Mouse (Mus musculus) heart, embryonic 10.5 days (tissue): ENCODE results near the gene Cd109. TPM values are rescaled to one million over a fixed set of nuclear protein-coding genes. Genes with fewer than 3 reads are reported as not detected.

Source experiments
- DNase-seq: peaks from one replicate; pipeline ENCODE4 v3.0.0-alpha.2; 2017; ENCODE audit warnings: low spot score
- H3K27ac ChIP-seq: fragments of 300-500 bp; sonication (generic); 2 replicates; pipeline ENCODE4 v1.5.1; 2016; ENCODE audit warnings: mild to moderate bottlenecking
- H3K27me3 ChIP-seq: fragments of 300-500 bp; sonication (generic); 2 replicates; pipeline ENCODE4 v1.6.1; 2016; ENCODE audit warnings: mild to moderate bottlenecking; ENCODE audit not compliant: poor library complexity, insufficient read depth, severe bottlenecking
- H3K36me3 ChIP-seq: fragments of 300-500 bp; sonication (generic); 2 replicates; pipeline ENCODE4 v1.6.1; 2016; ENCODE audit warnings: mild to moderate bottlenecking, moderate library complexity
- H3K4me1 ChIP-seq: fragments of 300-500 bp; sonication (generic); 2 replicates; pipeline ENCODE4 v1.6.1; 2016; ENCODE audit warnings: mild to moderate bottlenecking
- H3K4me3 ChIP-seq: fragments of 300-500 bp; sonication (generic); 2 replicates; pipeline ENCODE4 v1.5.1; 2016; ENCODE audit warnings: mild to moderate bottlenecking, moderate library complexity
- H3K9me3 ChIP-seq: fragments of 300-500 bp; sonication (generic); 2 replicates; pipeline ENCODE4 v1.6.1; 2016; ENCODE audit warnings: mild to moderate bottlenecking, moderate library complexity
- WGBS: fragments of 180-500 bp; shearing (Covaris S2); methylation state at CpG from one replicate; pipeline ENCODE4 v1.1.7; 2016; 5-methylcytosine and 5-hydroxymethylcytosine counted together
- polyA plus RNA-seq: library from polyadenylated mRNA; unstranded; fragments of >200 nt; fragmentation: Nextera tagmentation; extraction: Ambion mirVana; gene quantifications from 2 replicates; pipeline ENCODE4 v1.2.1, GENCODE M21; 2016

Cd109 gene
- polyA plus RNA-seq = 1.1 and 1.3 TPM in 2 replicates

DNA sequence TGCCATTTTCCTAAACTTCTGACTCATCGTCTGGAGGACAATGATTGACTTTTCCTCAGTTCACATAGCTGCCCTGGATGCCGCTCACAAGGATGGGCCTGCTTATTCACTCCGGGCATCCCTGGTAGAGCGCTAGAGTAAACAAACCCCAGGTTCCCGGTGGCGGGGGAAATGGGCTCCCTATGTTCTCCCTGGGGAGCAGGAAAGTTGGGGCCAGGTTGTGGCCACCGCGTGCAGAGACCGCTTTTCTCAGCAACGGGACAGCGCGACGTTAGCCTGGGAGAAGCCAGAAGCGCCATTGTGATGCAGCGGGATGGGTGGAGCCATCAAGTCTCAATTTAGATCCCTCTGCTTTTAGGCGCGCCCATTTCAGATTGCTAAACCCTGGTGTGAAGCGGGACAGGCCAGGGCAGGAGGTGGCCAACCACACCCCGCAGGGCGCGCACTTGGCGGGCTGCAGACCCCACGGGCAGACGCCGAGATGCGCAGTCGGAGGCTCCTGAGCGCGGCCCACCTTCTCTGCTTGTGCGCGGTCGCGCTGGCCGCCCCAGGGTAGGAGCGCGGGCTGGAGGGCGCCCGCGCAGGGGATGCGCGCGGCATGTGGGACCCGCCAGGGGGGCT lies at the start of gene Cd109:
Gene Cd109, plus strand, starts transcription at position 146 of the 621 bp plus-strand sequence.
- peak within 1 kb of the TSS; percentile 84 for H3K27ac ChIP-seq
- no peaks in the 10 kb centered on the region for H3K9me3 ChIP-seq
- peak; percentile 79 for DNase-seq
- under 1% methylated on average over 43 of the region's 43 CpGs for WGBS
- H3K4me3 ChIP-seq = peak within 1 kb of the TSS; percentile 70
- no peaks in the 10 kb centered on the region for H3K4me1 ChIP-seq
- H3K27me3 ChIP-seq = peaks cover 16% of the 10 kb centered on the region
- H3K36me3 ChIP-seq = no peaks in the 10 kb centered on the region

DNA sequence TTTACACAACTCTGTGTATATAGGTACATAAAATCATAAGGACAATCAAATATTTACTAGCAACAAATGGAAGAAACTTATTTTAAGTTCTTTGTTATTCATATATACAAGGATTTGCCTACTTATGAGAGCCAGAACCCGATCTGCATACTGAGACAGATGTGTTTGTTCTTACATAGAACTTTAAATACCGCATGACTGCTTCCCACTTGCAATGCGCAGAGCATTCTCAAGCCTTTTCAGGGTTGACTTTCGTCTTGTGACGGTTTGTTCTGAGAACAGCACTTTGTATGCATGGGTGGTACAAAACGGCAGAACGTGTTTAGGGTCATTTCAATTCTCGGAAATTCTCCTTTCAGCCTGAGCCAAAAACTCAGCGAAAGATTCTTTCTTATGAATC lies 45.4 kb upstream of the Cd109 start:
- H3K4me1 ChIP-seq = no peaks in the 10 kb centered on the region
- H3K9me3 ChIP-seq = no peaks in the 10 kb centered on the region
- H3K36me3 ChIP-seq = peaks cover 11% of the 10 kb centered on the region
- no peak for DNase-seq
- H3K4me3 ChIP-seq = no peak overlapping the region
- H3K27ac ChIP-seq = no peak overlapping the region
- WGBS = 93% methylated on average over 9 of the region's 9 CpGs
- no peaks in the 10 kb centered on the region for H3K27me3 ChIP-seq

DNA sequence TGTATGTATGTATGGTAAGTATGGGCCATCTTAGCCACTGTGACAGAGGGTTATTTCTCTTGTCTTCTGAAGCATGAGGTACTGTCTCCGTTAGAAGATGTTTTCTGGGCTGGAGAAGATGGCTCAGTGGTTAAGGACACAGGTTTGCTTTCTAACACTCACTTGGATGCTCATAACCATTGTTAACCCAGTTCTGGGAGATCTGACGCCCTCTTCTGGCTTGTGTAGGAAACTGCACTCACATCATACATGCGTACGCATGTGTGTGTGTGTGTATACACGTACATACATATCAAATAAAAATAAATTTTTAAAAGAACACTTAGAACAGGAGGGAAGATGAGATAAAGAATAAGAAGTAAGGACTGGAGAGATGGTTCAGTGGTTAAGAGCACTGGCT lies 38.9 kb upstream of the Cd109 start:
- Histone ChIP-seq H3K9me3 (no peaks in the 10 kb centered on the region), H3K36me3 (peaks cover 19% of the 10 kb centered on the region), H3K27ac (no peak overlapping the region), H3K4me1 (0 out of 2 replicates have a peak, but pooled peaks cover 3% of the 10 kb centered on the region), H3K27me3 (no peaks in the 10 kb centered on the region), H3K4me3 (no peak overlapping the region)
- no peak for DNase-seq
- WGBS = 88% methylated on average over 5 of the region's 5 CpGs

DNA sequence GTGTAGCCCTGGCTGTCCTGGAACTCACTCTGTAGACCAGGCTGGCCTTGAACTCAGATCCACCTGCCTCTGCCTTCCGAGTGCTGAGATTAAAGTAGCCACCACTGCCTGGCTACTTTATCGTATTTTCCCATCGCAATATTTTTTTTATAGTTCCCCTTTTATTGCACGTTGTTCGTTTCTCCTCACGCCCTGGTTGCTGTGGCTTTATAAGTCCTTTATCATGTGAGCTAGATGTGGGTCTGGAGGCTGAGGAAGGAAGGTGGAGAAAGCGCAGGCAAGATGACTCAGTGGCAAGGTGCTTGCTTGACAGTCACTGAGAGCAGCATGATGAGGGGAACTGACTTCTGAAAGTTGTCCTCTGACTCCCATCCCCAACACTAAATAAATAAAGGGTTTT lies 36.5 kb upstream of the Cd109 start:
- Histone ChIP-seq H3K4me3 (no peak overlapping the region), H3K9me3 (no peaks in the 10 kb centered on the region), H3K36me3 (peaks cover 19% of the 10 kb centered on the region), H3K27me3 (no peaks in the 10 kb centered on the region), H3K27ac (no peak overlapping the region), H3K4me1 (0 out of 2 replicates have a peak, but pooled peaks cover 3% of the 10 kb centered on the region)
- WGBS = 92% methylated on average over 7 of the region's 7 CpGs
- DNase-seq = no peak

DNA sequence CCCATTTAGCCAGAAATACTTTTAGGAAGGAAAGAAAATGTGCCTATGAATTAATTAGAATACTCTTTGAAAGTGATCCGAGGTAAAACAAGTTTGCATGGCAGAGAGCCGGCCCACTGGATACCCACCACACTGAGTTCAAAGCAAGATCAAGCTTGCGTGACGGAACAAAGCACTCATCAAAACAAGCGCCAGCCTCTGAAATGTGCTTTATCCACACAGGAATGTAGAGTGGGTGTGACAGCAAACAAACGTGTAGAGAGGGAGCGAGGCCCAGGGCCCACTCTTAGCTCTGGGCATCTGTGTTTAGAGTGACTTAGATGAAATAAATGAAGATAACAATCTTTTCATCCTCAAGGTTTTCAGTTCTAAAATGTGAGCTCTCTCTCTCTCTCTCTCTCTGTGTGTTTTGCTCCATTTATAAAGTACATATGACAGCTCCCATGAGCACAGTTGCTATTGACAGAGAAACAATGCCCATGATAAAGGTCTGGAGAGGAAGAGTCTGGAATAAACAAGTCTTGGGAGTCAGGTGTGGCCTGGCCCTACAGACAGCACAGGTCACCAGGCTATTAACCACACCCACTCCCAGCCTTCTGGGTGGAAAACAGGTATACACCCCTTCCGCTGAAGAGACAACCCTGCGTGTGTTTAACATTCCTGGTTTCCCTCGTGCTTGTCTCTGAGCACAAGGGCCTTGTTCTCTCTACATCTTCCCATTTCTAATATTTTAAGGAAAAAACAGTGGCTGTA lies 35.5 kb upstream of the Cd109 start:
- no peak for DNase-seq
- 59% methylated on average over 10 of the region's 10 CpGs for WGBS
- Histone ChIP-seq H3K9me3 (no peaks in the 10 kb centered on the region), H3K36me3 (peaks cover 16% of the 10 kb centered on the region), H3K27me3 (no peaks in the 10 kb centered on the region), H3K4me3 (no peak overlapping the region), H3K27ac (no peak overlapping the region), H3K4me1 (0 out of 2 replicates have a peak, but pooled peaks cover 3% of the 10 kb centered on the region)

DNA sequence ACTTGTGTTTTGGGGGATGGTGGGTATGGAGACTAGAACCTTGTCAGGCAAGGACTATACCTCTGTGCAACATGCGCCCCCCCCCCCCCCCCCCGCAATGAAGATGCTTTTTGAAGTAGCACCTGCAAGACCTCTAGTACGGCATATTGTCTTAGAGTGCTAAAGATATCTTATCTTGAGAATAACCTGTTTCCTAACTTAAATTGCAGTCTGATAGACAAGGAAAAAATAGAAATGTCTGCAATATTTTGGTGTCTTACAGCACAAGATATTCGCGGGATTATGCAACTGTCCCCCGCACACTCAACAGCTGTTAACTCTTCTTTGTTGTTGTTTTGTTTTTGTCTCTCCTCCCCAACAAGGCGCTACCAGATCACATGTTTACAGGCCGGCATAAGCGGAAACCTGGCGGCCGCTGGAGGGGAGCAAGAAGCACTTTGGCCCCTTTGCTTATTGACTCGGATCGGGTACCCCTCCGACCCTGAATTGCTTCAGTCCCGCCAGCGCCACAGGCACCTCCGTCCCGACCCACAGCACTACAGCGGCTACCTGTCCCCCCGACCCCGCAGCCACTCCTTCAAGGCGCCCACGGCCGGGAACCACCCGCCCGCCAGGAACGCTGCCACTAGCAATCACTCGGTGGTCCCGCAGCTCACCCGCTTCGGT lies 28.0 kb upstream of the Cd109 start:
- DNase-seq = no peak
- Histone ChIP-seq H3K36me3 (no peaks in the 10 kb centered on the region), H3K4me3 (peak overlapping the region; percentile 96), H3K9me3 (no peaks in the 10 kb centered on the region), H3K4me1 (peaks cover 9% of the 10 kb centered on the region; the same call in 1 of the 2 replicates), H3K27ac (peak overlapping the region; percentile 91), H3K27me3 (no peaks in the 10 kb centered on the region)
- WGBS = 2% methylated on average over 31 of the region's 31 CpGs

DNA sequence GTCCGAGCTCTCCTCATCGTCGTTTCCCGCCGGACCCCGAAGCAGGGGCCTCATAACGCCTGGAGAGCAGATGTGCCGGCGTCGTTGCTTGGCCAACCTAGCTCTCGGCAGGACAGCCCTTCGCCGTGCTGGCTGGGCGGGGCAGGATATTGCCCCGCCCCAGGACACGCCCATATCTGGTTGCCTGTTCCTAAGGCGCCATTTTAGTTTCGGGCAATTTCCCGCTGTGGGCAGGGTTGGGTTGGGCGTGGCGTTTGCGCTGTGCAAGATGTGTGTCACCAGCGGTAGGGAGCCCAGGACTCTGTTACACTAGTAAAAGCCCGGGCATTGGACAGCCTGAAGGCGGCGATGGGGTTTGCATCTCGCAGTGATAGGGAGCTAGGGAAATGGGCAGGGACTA lies 27.4 kb upstream of the Cd109 start, which contains the start of gene Slc17a5:
Gene Slc17a5, minus strand, starts transcription at position 128 of the 400 bp plus-strand sequence.
- under 1% methylated on average over 27 of the region's 27 CpGs for WGBS
- Histone ChIP-seq H3K4me1 (peaks cover 9% of the 10 kb centered on the region; the same call in 1 of the 2 replicates), H3K4me3 (peak within 1 kb of the TSS; percentile 96), H3K27ac (peak within 1 kb of the TSS; percentile 91), H3K9me3 (no peaks in the 10 kb centered on the region), H3K36me3 (no peaks in the 10 kb centered on the region), H3K27me3 (no peaks in the 10 kb centered on the region)
- DNase-seq = peak; percentile 98

DNA sequence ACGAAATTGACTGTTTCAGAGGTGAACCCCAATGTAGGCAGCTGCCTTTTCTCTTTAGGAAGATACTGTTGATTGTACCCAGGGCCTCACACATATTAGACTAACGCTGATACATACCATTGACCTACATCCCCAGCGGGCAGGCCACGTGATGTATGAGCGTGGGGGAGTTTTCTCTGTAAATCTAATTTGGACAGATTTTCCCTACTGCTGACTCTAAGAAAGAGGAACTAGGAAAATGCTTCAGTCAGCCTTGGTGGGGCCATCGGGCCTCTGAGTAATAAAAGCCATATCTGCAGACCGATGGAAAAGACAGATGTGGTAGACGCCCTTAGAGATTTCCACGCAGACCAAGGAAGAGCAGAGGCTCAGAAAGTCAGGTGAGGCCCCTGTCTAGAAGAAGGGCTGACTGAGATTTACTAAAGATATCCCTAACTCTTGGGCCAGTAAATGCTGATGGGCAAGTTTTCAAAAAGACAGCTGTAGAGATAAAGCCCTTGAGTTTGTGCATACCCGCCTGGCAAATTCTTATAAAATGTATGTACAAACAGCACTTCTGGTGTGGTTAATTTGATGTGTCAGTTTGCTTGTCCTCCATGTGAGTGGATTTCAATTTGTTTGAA lies 26.8 kb upstream of the Cd109 start:
- H3K27me3 ChIP-seq = no peaks in the 10 kb centered on the region
- peak overlapping the region; percentile 96 for H3K4me3 ChIP-seq
- no peaks in the 10 kb centered on the region for H3K36me3 ChIP-seq
- no peak for DNase-seq
- H3K9me3 ChIP-seq = no peaks in the 10 kb centered on the region
- H3K4me1 ChIP-seq = peaks cover 9% of the 10 kb centered on the region; the same call in 1 of the 2 replicates
- peak overlapping the region; percentile 91 for H3K27ac ChIP-seq
- 77% methylated on average over 10 of the region's 10 CpGs for WGBS

DNA sequence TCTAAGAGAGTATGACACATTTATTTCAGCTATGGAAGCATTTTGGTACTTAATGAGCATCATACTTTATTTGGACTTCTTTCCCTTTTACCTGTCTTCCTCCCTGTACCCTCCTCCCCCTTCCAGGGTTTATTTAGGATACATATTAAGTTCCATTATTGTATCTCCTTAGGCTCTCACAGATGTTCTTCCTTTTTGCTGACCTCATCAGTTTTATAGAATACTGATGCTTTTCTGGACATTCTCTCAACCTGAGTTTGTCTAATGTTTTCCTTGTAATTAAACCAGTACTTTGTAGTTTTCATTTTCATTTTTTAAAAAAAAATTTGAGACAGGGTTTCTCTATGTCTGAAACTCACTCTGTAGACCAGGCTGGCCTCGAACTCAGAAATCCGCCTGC lies 24.9 kb upstream of the Cd109 start:
- Histone ChIP-seq H3K36me3 (no peaks in the 10 kb centered on the region), H3K27ac (no peak overlapping the region), H3K4me1 (peaks cover 9% of the 10 kb centered on the region; the same call in 1 of the 2 replicates), H3K4me3 (no peak overlapping the region), H3K27me3 (no peaks in the 10 kb centered on the region), H3K9me3 (no peaks in the 10 kb centered on the region)
- 91% methylated on average over 2 of the region's 2 CpGs for WGBS
- DNase-seq = no peak

DNA sequence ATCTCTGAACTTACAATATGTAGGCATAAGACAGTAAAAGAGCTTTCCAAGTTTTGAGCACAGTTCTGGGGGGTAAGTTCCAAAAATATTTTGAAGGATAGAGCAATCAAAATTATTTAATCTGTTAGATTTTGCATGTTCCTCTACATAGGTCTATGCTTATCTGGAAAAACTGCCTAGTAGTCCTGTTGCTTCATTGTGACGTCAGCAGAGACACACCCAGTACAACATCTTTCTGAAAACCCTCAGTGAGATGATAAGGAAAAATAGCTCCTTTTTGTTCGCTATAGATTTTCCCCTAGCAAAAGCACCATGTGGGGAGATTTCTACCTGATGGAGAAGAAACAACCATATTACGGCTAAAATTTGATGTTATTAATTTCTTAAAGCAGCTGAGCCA lies 20.1 kb upstream of the Cd109 start:
- no peaks in the 10 kb centered on the region for H3K4me1 ChIP-seq
- no peaks in the 10 kb centered on the region for H3K9me3 ChIP-seq
- DNase-seq = no peak
- no peak overlapping the region for H3K27ac ChIP-seq
- no peak overlapping the region for H3K4me3 ChIP-seq
- no peaks in the 10 kb centered on the region for H3K36me3 ChIP-seq
- H3K27me3 ChIP-seq = no peaks in the 10 kb centered on the region
- 73% methylated on average over 3 of the region's 3 CpGs for WGBS

DNA sequence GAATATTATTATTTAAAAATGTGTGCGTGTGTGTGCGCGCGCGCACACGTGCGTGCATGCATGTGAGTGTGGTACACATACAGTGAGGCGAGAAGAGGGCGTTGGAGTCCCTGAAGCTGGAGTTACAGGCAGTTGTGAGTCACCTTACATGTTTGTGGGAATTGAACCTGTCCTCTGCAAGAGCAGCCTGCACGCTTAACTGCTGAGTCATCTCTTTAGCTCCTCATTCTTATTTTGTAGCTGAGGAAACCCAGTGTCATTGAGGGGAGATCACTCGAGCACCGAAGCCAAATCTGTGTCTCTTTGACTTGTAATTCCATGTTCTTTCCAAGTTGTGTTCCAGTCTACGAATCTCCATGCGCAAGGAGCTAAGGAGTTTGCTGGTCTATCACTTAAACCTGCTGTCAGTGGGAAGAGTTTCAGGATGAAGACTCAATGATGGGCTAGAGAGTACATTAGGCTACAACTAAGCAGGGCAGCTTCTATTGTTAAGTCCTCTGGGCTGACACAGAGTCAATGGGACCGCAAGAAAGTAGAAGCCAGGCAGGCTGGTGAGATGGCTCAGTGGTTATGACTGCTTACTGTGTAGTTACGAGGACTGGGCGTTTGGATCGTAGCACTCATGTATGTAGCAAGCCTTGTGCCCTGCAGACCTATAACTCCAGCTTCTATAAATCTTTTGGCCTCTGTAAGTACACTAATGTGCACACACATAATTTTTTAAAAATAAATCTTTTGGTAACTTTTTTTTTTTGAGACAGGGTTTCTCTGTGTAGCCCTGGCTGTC lies 19.4 kb upstream of the Cd109 start:
- no peaks in the 10 kb centered on the region for H3K27me3 ChIP-seq
- H3K36me3 ChIP-seq = no peaks in the 10 kb centered on the region
- no peaks in the 10 kb centered on the region for H3K9me3 ChIP-seq
- H3K4me3 ChIP-seq = no peak overlapping the region
- H3K27ac ChIP-seq = no peak overlapping the region
- 86% methylated on average over 18 of the region's 18 CpGs for WGBS
- H3K4me1 ChIP-seq = no peaks in the 10 kb centered on the region
- no peak for DNase-seq

DNA sequence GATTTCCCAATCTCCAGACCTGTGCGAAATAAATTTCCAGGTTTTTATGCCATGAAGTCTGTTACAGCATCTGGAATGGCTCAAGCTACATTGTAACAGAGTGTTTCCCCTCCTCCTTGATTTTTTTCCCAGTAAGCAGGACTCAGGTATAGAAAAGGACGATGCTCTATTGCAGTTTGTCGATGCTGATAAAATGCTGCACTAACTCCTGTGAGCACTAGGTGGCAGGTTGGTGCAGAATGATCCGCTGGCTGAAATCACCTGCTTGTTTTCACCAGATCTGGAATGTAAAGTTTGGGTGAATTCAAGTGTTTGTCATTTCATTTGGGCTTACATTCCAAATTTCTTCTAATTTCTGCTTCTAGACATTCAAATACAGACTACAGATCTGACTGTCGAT lies 18.5 kb upstream of the Cd109 start:
- H3K36me3 ChIP-seq = no peaks in the 10 kb centered on the region
- H3K4me1 ChIP-seq = no peaks in the 10 kb centered on the region
- no peaks in the 10 kb centered on the region for H3K27me3 ChIP-seq
- H3K9me3 ChIP-seq = no peaks in the 10 kb centered on the region
- no peak overlapping the region for H3K27ac ChIP-seq
- DNase-seq = no peak
- 5% methylated on average over 5 of the region's 5 CpGs for WGBS
- no peak overlapping the region for H3K4me3 ChIP-seq
